ENCODE assay signal across 21 mouse cellular contexts in genomic region chr1:161256918-161257317, GRCm38 (mm10). TPM values are rescaled to one million over a fixed set of nuclear protein-coding genes. Genes with fewer than 3 reads are reported as not detected.
A peak's percentile ranks its signal among the peaks of the same experiment; 100 is the strongest.
DNase-seq lines count a peak whose midpoint lies in the region; ATAC-seq and TF ChIP-seq lines count a peak whose summit lies in the region.
"Had no signal": no experiment of that assay in that cellular context is flagged by ENCODE, and none has a peak within 500 bp of the region (broad histone marks: within the 10 kb centered on the region; RNA-seq: fewer than 3 reads in every experiment).

No protein-coding gene starts in this region.

- no peak overlapping the region for H3K27ac ChIP-seq in heart, embryonic 10.5 days
- no peak overlapping the region for H3K27ac ChIP-seq in liver, embryonic 13.5 days
- H3K27ac ChIP-seq in liver, postnatal 0 days (ENCODE audit: low read depth) = no peak overlapping the region
- H3K27ac ChIP-seq in stomach, postnatal 0 days (replicated peaks) = no peak overlapping the region
- H3K27ac ChIP-seq: embryonic facial prominence, embryonic 15.5 days; forebrain, embryonic 13.5 days; heart, embryonic 15.5 days; hindbrain, embryonic 13.5 days; hindbrain, postnatal 0 days had no signal

- H3K4me1 ChIP-seq in heart, embryonic 10.5 days = peaks cover 8% of the 10 kb centered on the region; the same call in 1 of the 2 replicates
- H3K4me1 ChIP-seq in liver, embryonic 13.5 days (replicated peaks) = peaks cover 62% of the 10 kb centered on the region
- peaks cover 51% of the 10 kb centered on the region for H3K4me1 ChIP-seq in liver, postnatal 0 days (ENCODE audit: insufficient read depth)
- H3K4me1 ChIP-seq in lung, adult 2 months (ENCODE audit: control insufficient read depth, insufficient read depth, low read length) = peaks cover 3% of the 10 kb centered on the region
- H3K4me1 ChIP-seq in stomach, postnatal 0 days (replicated peaks; ENCODE audit: control insufficient read depth, insufficient read depth) = no peaks in the 10 kb centered on the region
- H3K4me1 ChIP-seq: hindbrain, embryonic 13.5 days had no signal

- intact Hi-C loops in heart, postnatal 10 days (cut with DNase I) = no loop called here

- no peak overlapping the region for H3K9ac ChIP-seq in liver, embryonic 13.5 days
- no peak overlapping the region for H3K9ac ChIP-seq in liver, postnatal 0 days (replicated peaks)
- H3K9ac ChIP-seq in stomach, postnatal 0 days (ENCODE audit: low read length) = no peak overlapping the region
- H3K9ac ChIP-seq: embryonic facial prominence, embryonic 15.5 days; forebrain, embryonic 13.5 days; forebrain, postnatal 0 days; heart, embryonic 15.5 days; hindbrain, embryonic 13.5 days had no signal

- no peak for TF ChIP-seq CTCF in liver, postnatal 0 days (IDR thresholded peaks at IDR 0.05; ENCODE audit: low read depth)
- TF ChIP-seq CTCF in lung, adult 2 months (IDR thresholded peaks at IDR 0.05; ENCODE audit: insufficient read depth, low read length) = no peak
- no peak for TF ChIP-seq CTCF in stomach, postnatal 0 days (IDR thresholded peaks at IDR 0.05; ENCODE audit: low read depth)

- H3K4me3 ChIP-seq in heart, embryonic 10.5 days = no peak overlapping the region
- H3K4me3 ChIP-seq in liver, embryonic 13.5 days (replicated peaks) = no peak overlapping the region
- no peak overlapping the region for H3K4me3 ChIP-seq in liver, postnatal 0 days (ENCODE audit: low read depth, low read length)
- no peak overlapping the region for H3K4me3 ChIP-seq in lung, adult 2 months (replicated peaks; ENCODE audit: extremely low read depth, low read depth, low read length)
- H3K4me3 ChIP-seq in stomach, postnatal 0 days (ENCODE audit: low read depth, low read length) = no peak overlapping the region
- H3K4me3 ChIP-seq: embryonic facial prominence, embryonic 15.5 days; forebrain, embryonic 13.5 days; heart, embryonic 15.5 days; hindbrain, embryonic 13.5 days had no signal

- no peak for TF ChIP-seq EP300 in liver, postnatal 0 days (IDR thresholded peaks at IDR 0.05; ENCODE audit: low read depth)
- no peak for TF ChIP-seq EP300 in stomach, postnatal 0 days (optimal IDR thresholded peaks at IDR 0.05)

- DNase-seq in heart, embryonic 10.5 days (ENCODE audit: low spot score) = peak; percentile 71
- no peak for DNase-seq in heart, postnatal 10 days
- DNase-seq in liver, embryonic 13.5 days = peak; percentile 34
- DNase-seq in liver, postnatal 0 days = no peak
- peak; percentile 67 for DNase-seq in lung, postnatal 36 days
- DNase-seq in lung, adult 2 months = no peak
- peak; percentile 32 for DNase-seq in stomach, postnatal 0 days (ENCODE audit: low spot score)
- no peak for DNase-seq in kidney, postnatal 25 days
- DNase-seq: adrenal gland, postnatal 10 days; cerebellum, adult 11 months; cerebellum, adult 8-10 months; cerebellum, postnatal 14 days; embryo, embryonic 11 days; forebrain, postnatal 0 days; gastrocnemius, postnatal 14 days had no signal

- no peak overlapping the region for H3K4me2 ChIP-seq in liver, embryonic 13.5 days
- no peak overlapping the region for H3K4me2 ChIP-seq in liver, postnatal 0 days (ENCODE audit: low read depth, low read length)
- H3K4me2 ChIP-seq in stomach, postnatal 0 days (replicated peaks; ENCODE audit: low read depth) = no peak overlapping the region
- H3K4me2 ChIP-seq: embryonic facial prominence, embryonic 15.5 days; forebrain, embryonic 13.5 days; heart, embryonic 15.5 days; hindbrain, embryonic 13.5 days had no signal

- no peaks in the 10 kb centered on the region for H3K36me3 ChIP-seq in heart, embryonic 10.5 days
- H3K36me3 ChIP-seq in liver, embryonic 13.5 days = no peaks in the 10 kb centered on the region
- H3K36me3 ChIP-seq in liver, postnatal 0 days (replicated peaks; ENCODE audit: insufficient read depth, low read length) = no peaks in the 10 kb centered on the region
- no peaks in the 10 kb centered on the region for H3K36me3 ChIP-seq in stomach, postnatal 0 days (ENCODE audit: control insufficient read depth, insufficient read depth, low read length)
- H3K36me3 ChIP-seq: embryonic facial prominence, embryonic 15.5 days; heart, embryonic 15.5 days; hindbrain, embryonic 13.5 days had no signal

- no peak for TF ChIP-seq POLR2A in lung, adult 2 months (IDR thresholded peaks at IDR 0.05; ENCODE audit: borderline replicate concordance, extremely low read depth, low read depth, low read length)

- H3K27me3 ChIP-seq in heart, embryonic 10.5 days (ENCODE audit: insufficient read depth, poor library complexity, severe bottlenecking) = no peaks in the 10 kb centered on the region
- H3K27me3 ChIP-seq in liver, embryonic 13.5 days = no peaks in the 10 kb centered on the region
- H3K27me3 ChIP-seq in liver, postnatal 0 days (ENCODE audit: insufficient read depth, low read length) = no peaks in the 10 kb centered on the region
- no peaks in the 10 kb centered on the region for H3K27me3 ChIP-seq in stomach, postnatal 0 days (ENCODE audit: control insufficient read depth, insufficient read depth, low read length)
- H3K27me3 ChIP-seq: embryonic facial prominence, embryonic 15.5 days; heart, embryonic 15.5 days had no signal

- no peak for ATAC-seq in liver, embryonic 13.5 days (ENCODE audit: low read depth)
- no peak for ATAC-seq in liver, postnatal 0 days
- ATAC-seq in stomach, postnatal 0 days (ENCODE audit: low FRiP score, low TSS enrichment) = peak; percentile 63; the same call in 1 of the 2 replicates
- ATAC-seq: forebrain, embryonic 13.5 days; forebrain, postnatal 0 days; hindbrain, postnatal 0 days; Patski had no signal

- no peaks in the 10 kb centered on the region for H3K9me3 ChIP-seq in heart, embryonic 10.5 days
- H3K9me3 ChIP-seq in liver, embryonic 13.5 days (replicated peaks) = no peaks in the 10 kb centered on the region
- H3K9me3 ChIP-seq in liver, postnatal 0 days (ENCODE audit: low read length) = no peaks in the 10 kb centered on the region
- no peaks in the 10 kb centered on the region for H3K9me3 ChIP-seq in stomach, postnatal 0 days (ENCODE audit: control insufficient read depth, low read length)
- H3K9me3 ChIP-seq: embryonic facial prominence, embryonic 15.5 days; forebrain, embryonic 13.5 days; heart, embryonic 15.5 days; hindbrain, embryonic 13.5 days had no signal

- 61% methylated on average over 7 of the region's 7 CpGs for WGBS in heart, embryonic 10.5 days
- WGBS in liver, embryonic 13.5 days (ENCODE audit: insufficient replicate concordance) = 69% methylated on average over 7 of the region's 7 CpGs
- WGBS in liver, postnatal 0 days (ENCODE audit: insufficient replicate concordance) = 85% methylated on average over 7 of the region's 7 CpGs
- WGBS in lung, adult 2 months = 71% methylated on average over 7 of the region's 7 CpGs
- 75% methylated on average over 7 of the region's 7 CpGs for WGBS in stomach, postnatal 0 days

RNA-seq across cellular contexts. Expression of gene Prdx6, which starts 5.9 kb away (rescaled TPM):
- 537 and 587 TPM in 2 replicates for polyA plus RNA-seq in heart, embryonic 10.5 days (2016; fragmentation: Nextera tagmentation; extraction: Ambion mirVana)
- total RNA-seq in heart, postnatal 10 days (2021) = 100 to 1,000 TPM; 230 to 240 TPM
- polyA plus RNA-seq in liver, embryonic 13.5 days (2015; fragmentation: Nextera tagmentation; extraction: Ambion mirVana) = 457 and 472 TPM in 2 replicates
- polyA plus RNA-seq in liver, postnatal 0 days (2015; fragmentation: Nextera tagmentation; extraction: Ambion mirVana) = 516 and 560 TPM in 2 replicates
- polyA plus RNA-seq in lung, adult 2 months (2012; rRNA removed) = 304 and 466 TPM in 2 replicates
- 278 and 293 TPM in 2 replicates for polyA plus RNA-seq in stomach, postnatal 0 days (2015; fragmentation: Nextera tagmentation; extraction: Ambion mirVana)

Comparison
In these comparisons a context has a peak if more than half of its experiments do, and no peak if none do; other contexts are left out.
1. DNase-seq: peak in heart, embryonic 10.5 days (single experiment), liver, embryonic 13.5 days (single experiment), lung, postnatal 36 days (single experiment) and stomach, postnatal 0 days (single experiment); none in heart, postnatal 10 days (0 of 2), liver, postnatal 0 days (single experiment), lung, adult 2 months (single experiment) and kidney, postnatal 25 days (0 of 2).